In genomic region chr1:135373171-135373677, GRCm38 (mm10) we compare ENCODE assay signal across 10 mouse cellular contexts. TPM values are rescaled to one million over a fixed set of nuclear protein-coding genes. Genes with fewer than 3 reads are reported as not detected.
DNase-seq lines count a peak whose midpoint lies in the region; ATAC-seq and TF ChIP-seq lines count a peak whose summit lies in the region.
"Had no signal": no experiment of that assay in that cellular context is flagged by ENCODE, and none has a peak within 500 bp of the region (broad histone marks: within the 10 kb centered on the region; RNA-seq: fewer than 3 reads in every experiment).

No protein-coding gene starts in this region.

- H3K9ac ChIP-seq in hindbrain, embryonic 11.5 days (ENCODE audit: low read depth, low read length), result peak overlapping the region; percentile 40
- peak overlapping the region; percentile 23 for H3K9ac ChIP-seq in midbrain, embryonic 15.5 days

- intact Hi-C loops in heart, postnatal 14 days (cut with DNase I), result no loop called here
- intact Hi-C loops in gastrocnemius, postnatal 14 days (cut with DNase I; ENCODE audit: low total_unique reads), result no loop called here

- 0 out of 2 replicates have a peak, but pooled peaks cover 3% of the 10 kb centered on the region for H3K27me3 ChIP-seq in hindbrain, embryonic 11.5 days (ENCODE audit: control insufficient read depth, insufficient read depth, low read length)
- no peaks in the 10 kb centered on the region for H3K27me3 ChIP-seq in midbrain, embryonic 15.5 days (replicated peaks)

- peaks cover 2% of the 10 kb centered on the region; the same call in 1 of the 2 replicates for H3K4me1 ChIP-seq in cortical plate, adult 2 months (ENCODE audit: control insufficient read depth, insufficient read depth, low read length)
- peaks cover 6% of the 10 kb centered on the region; the same call in 1 of the 2 replicates for H3K4me1 ChIP-seq in hindbrain, embryonic 11.5 days (replicated peaks; ENCODE audit: control insufficient read depth, insufficient read depth, low read length)
- peaks cover 47% of the 10 kb centered on the region for H3K4me1 ChIP-seq in midbrain, embryonic 15.5 days

- H3K27ac ChIP-seq in cortical plate, adult 2 months (ENCODE audit: insufficient read depth, low read length), result no peak overlapping the region
- no peak overlapping the region for H3K27ac ChIP-seq in hindbrain, embryonic 11.5 days (ENCODE audit: low read depth, low read length)
- H3K27ac ChIP-seq in midbrain, embryonic 15.5 days, result no peak overlapping the region; the same call in 1 of the 2 replicates

- no peaks in the 10 kb centered on the region for H3K36me3 ChIP-seq in hindbrain, embryonic 11.5 days (ENCODE audit: control insufficient read depth, insufficient read depth, low read length)
- H3K36me3 ChIP-seq in midbrain, embryonic 15.5 days (replicated peaks), result no peaks in the 10 kb centered on the region

- no peaks in the 10 kb centered on the region for H3K9me3 ChIP-seq in hindbrain, embryonic 11.5 days (ENCODE audit: control insufficient read depth, low read length)
- no peaks in the 10 kb centered on the region for H3K9me3 ChIP-seq in midbrain, embryonic 15.5 days

- DNase-seq in embryo, embryonic 11 days, result peak; percentile 22
- no peak for DNase-seq in embryo, embryonic 10 days (ENCODE audit: low spot score)
- DNase-seq in hindbrain, embryonic 11.5 days (ENCODE audit: low spot score), result no peak
- no peak for DNase-seq in heart, postnatal 14 days
- no peak for DNase-seq in gastrocnemius, postnatal 14 days
- DNase-seq in lung, postnatal 36 days, result no peak
- DNase-seq: lung, postnatal 14 days had no signal

- H3K4me2 ChIP-seq in hindbrain, embryonic 11.5 days (replicated peaks; ENCODE audit: low read depth, low read length), result peak overlapping the region; percentile 17
- H3K4me2 ChIP-seq in midbrain, embryonic 15.5 days, result peak overlapping the region; percentile 88

- TF ChIP-seq POLR2A in cortical plate, adult 2 months (IDR thresholded peaks at IDR 0.05; ENCODE audit: extremely low read depth, insufficient read depth, low read length), result no peak

- WGBS in hindbrain, embryonic 11.5 days, result 64% methylated on average over 4 of the region's 4 CpGs
- 60% methylated on average over 4 of the region's 4 CpGs for WGBS in midbrain, embryonic 15.5 days

- no peak for TF ChIP-seq CTCF in cortical plate, adult 2 months (IDR thresholded peaks at IDR 0.05; ENCODE audit: extremely low read depth, insufficient read depth, low read length)

- H3K4me3 ChIP-seq in cortical plate, adult 2 months (ENCODE audit: insufficient read depth, low read length), result peak overlapping the region; percentile 84
- H3K4me3 ChIP-seq in hindbrain, embryonic 11.5 days (ENCODE audit: low read depth, low read length), result no peak overlapping the region
- peak overlapping the region; percentile 30 for H3K4me3 ChIP-seq in midbrain, embryonic 15.5 days

- no peak for ATAC-seq in hindbrain, embryonic 11.5 days (ENCODE audit: low FRiP score)
- no peak for ATAC-seq in midbrain, embryonic 15.5 days (replicated peaks)
- ATAC-seq: intestine, postnatal 0 days had no signal

RNA-seq across cellular contexts. Expression of gene Shisa4, which starts 1.8 kb away (rescaled TPM):
- 219 and 220 TPM in 2 replicates for polyA plus RNA-seq in cortical plate, adult 2 months (2012; rRNA removed)
- 40.1 and 44.5 TPM in 2 replicates for polyA plus RNA-seq in hindbrain, embryonic 11.5 days (2014; fragmentation: Nextera tagmentation; extraction: Ambion mirVana)
- 108 and 112 TPM in 2 replicates for polyA plus RNA-seq in midbrain, embryonic 15.5 days (2015; fragmentation: Nextera tagmentation; extraction: Ambion mirVana)
- total RNA-seq in heart, postnatal 14 days (2021), result 1 to 10 TPM; 2.7 to 4.2 TPM
- total RNA-seq in gastrocnemius, postnatal 14 days (2021), result 100 to 1,000 TPM; 223 to 271 TPM

RNA-seq across cellular contexts. Expression of gene Lmod1, which starts 48.6 kb away (rescaled TPM):
- 0.58 and 0.87 TPM in 2 replicates for polyA plus RNA-seq in cortical plate, adult 2 months (2012; rRNA removed)
- polyA plus RNA-seq in hindbrain, embryonic 11.5 days (2014; fragmentation: Nextera tagmentation; extraction: Ambion mirVana), result 0.32 and 0.45 TPM in 2 replicates
- polyA plus RNA-seq in midbrain, embryonic 15.5 days (2015; fragmentation: Nextera tagmentation; extraction: Ambion mirVana), result 0.34 and 0.41 TPM in 2 replicates
- 1 to 10 TPM; 1.9 to 3.0 TPM for total RNA-seq in heart, postnatal 14 days (2021)
- 1 to 10 TPM; 2.7 to 3.3 TPM for total RNA-seq in gastrocnemius, postnatal 14 days (2021)

RNA-seq across cellular contexts. Expression of gene Ipo9, which starts 57.1 kb away (rescaled TPM):
- polyA plus RNA-seq in cortical plate, adult 2 months (2012; rRNA removed), result 149 and 169 TPM in 2 replicates
- 176 and 217 TPM in 2 replicates for polyA plus RNA-seq in hindbrain, embryonic 11.5 days (2014; fragmentation: Nextera tagmentation; extraction: Ambion mirVana)
- polyA plus RNA-seq in midbrain, embryonic 15.5 days (2015; fragmentation: Nextera tagmentation; extraction: Ambion mirVana), result 119 and 121 TPM in 2 replicates
- 10 to 100 TPM; 43.5 to 47.6 TPM for total RNA-seq in heart, postnatal 14 days (2021)
- total RNA-seq in gastrocnemius, postnatal 14 days (2021), result 10 to 100 TPM; 36.6 to 37.4 TPM

RNA-seq across cellular contexts. Expression of gene Timm17a, which starts 59.6 kb away (rescaled TPM):
- 82.7 and 88.6 TPM in 2 replicates for polyA plus RNA-seq in cortical plate, adult 2 months (2012; rRNA removed)
- polyA plus RNA-seq in hindbrain, embryonic 11.5 days (2014; fragmentation: Nextera tagmentation; extraction: Ambion mirVana), result 169 and 175 TPM in 2 replicates
- polyA plus RNA-seq in midbrain, embryonic 15.5 days (2015; fragmentation: Nextera tagmentation; extraction: Ambion mirVana), result 135 and 138 TPM in 2 replicates
- total RNA-seq in heart, postnatal 14 days (2021), result 100 to 1,000 TPM; 359 to 389 TPM
- 100 to 1,000 TPM; 220 to 243 TPM for total RNA-seq in gastrocnemius, postnatal 14 days (2021)
